Mouse (Mus musculus) hindbrain, embryonic 13.5 days (tissue): ENCODE data around the gene Pot1b. TPM values are rescaled to one million over a fixed set of nuclear protein-coding genes. Genes with fewer than 3 reads are reported as not detected.

ENCODE experiments used
- ATAC-seq: fragments of 200-750 bp; cut with Nextera tagmentation; 2 replicates; pipeline ENCODE4 v1.8.0; 2017; ENCODE audit warnings: moderate TSS enrichment; ENCODE audit not compliant: low FRiP score
- H3K27ac ChIP-seq: fragments of 300-500 bp; sonication (generic); 2 replicates; pipeline ENCODE4 v1.5.1; 2015; ENCODE audit warnings: inconsistent platforms, mild to moderate bottlenecking, moderate library complexity
- H3K27me3 ChIP-seq: fragments of 300-500 bp; sonication (generic); 2 replicates; pipeline ENCODE4 v1.6.1; 2015; ENCODE audit warnings: mild to moderate bottlenecking, inconsistent platforms
- H3K36me3 ChIP-seq: fragments of 300-500 bp; sonication (generic); 2 replicates; pipeline ENCODE4 v1.6.1; 2015; ENCODE audit warnings: mild to moderate bottlenecking, inconsistent platforms
- H3K4me1 ChIP-seq: fragments of 300-500 bp; sonication (generic); replicated peaks from 2 replicates; pipeline ENCODE4 v1.6.1; 2015; ENCODE audit warnings: inconsistent platforms
- H3K4me2 ChIP-seq: fragments of 300-500 bp; sonication (generic); 2 replicates; pipeline ENCODE4 v1.6.1; 2015; ENCODE audit warnings: inconsistent platforms, mild to moderate bottlenecking, moderate library complexity
- H3K4me3 ChIP-seq: fragments of 300-500 bp; sonication (generic); 2 replicates; pipeline ENCODE4 v1.5.1; 2015; ENCODE audit warnings: mild to moderate bottlenecking, inconsistent platforms
- H3K9ac ChIP-seq: fragments of 300-500 bp; sonication (generic); 2 replicates; pipeline ENCODE4 v1.6.1; 2015; ENCODE audit warnings: mild to moderate bottlenecking, inconsistent platforms
- H3K9me3 ChIP-seq: fragments of 300-500 bp; sonication (generic); 2 replicates; pipeline ENCODE4 v1.6.1; 2016; ENCODE audit warnings: inconsistent platforms
- WGBS: fragments of 180-500 bp; shearing (Covaris S2); methylation state at CpG from one replicate; pipeline ENCODE4 v1.1.7; 2015; 5-methylcytosine and 5-hydroxymethylcytosine counted together
- polyA plus RNA-seq: library from polyadenylated mRNA; unstranded; fragments of >200 nt; fragmentation: Nextera tagmentation; extraction: Ambion mirVana; gene quantifications from 2 replicates; pipeline ENCODE4 v1.2.1, GENCODE M21; 2015

Gene Pot1b
- 9.2 and 9.8 TPM in 2 replicates for polyA plus RNA-seq

GRCm38 (mm10) chr17:55711984-55712811 lies at the start of gene Pot1b:
Pot1b (minus strand) TSS chr17:55712628.
- Histone ChIP-seq H3K27me3 (no peaks in the 10 kb centered on the region), H3K27ac (peak within 1 kb of the TSS; percentile 55; the same call in 1 of the 2 replicates), H3K9me3 (no peaks in the 10 kb centered on the region), H3K4me3 (peak within 1 kb of the TSS; percentile 75), H3K36me3 (peaks cover 9% of the 10 kb centered on the region), H3K4me1 (no peaks in the 10 kb centered on the region), H3K4me2 (peak within 1 kb of the TSS; percentile 63), H3K9ac (peak within 1 kb of the TSS; percentile 71)
- under 1% methylated on average over 37 of the region's 37 CpGs for WGBS
- ATAC-seq = peak; percentile 98

- Histone ChIP-seq H3K36me3 (no peaks in the 10 kb centered on the region), H3K27ac (no peak overlapping the region), H3K27me3 (no peaks in the 10 kb centered on the region), H3K9me3 (no peaks in the 10 kb centered on the region), H3K4me3 (no peak overlapping the region), H3K4me2 (no peak overlapping the region), H3K4me1 (no peaks in the 10 kb centered on the region), H3K9ac (no peak overlapping the region)
- 78% methylated on average over 2 of the region's 2 CpGs for WGBS
- no peak for ATAC-seq
Measured at GRCm38 (mm10) chr17:55751170-55751569, 38.7 kb upstream of the Pot1b start.

GRCm38 (mm10) chr17:55749786-55750185 lies 37.4 kb upstream of the Pot1b start, which contains the start of gene Adgre4:
Adgre4 (plus strand) TSS chr17:55749984.
- Histone ChIP-seq H3K9ac (no peak within 1 kb of the TSS), H3K27me3 (no peaks in the 10 kb centered on the region), H3K4me2 (no peak within 1 kb of the TSS), H3K9me3 (no peaks in the 10 kb centered on the region), H3K4me3 (no peak within 1 kb of the TSS), H3K4me1 (no peaks in the 10 kb centered on the region), H3K27ac (no peak within 1 kb of the TSS), H3K36me3 (no peaks in the 10 kb centered on the region)
- ATAC-seq = no peak
- WGBS = 78% methylated on average over 2 of the region's 2 CpGs

GRCm38 (mm10) chr17:55736675-55737074 lies 24.2 kb upstream of the Pot1b start:
- ATAC-seq = no peak
- H3K27me3 ChIP-seq = no peaks in the 10 kb centered on the region
- H3K27ac ChIP-seq = no peak overlapping the region
- H3K4me1 ChIP-seq = no peaks in the 10 kb centered on the region
- WGBS = 88% methylated on average over 1 of the region's 1 CpGs
- H3K36me3 ChIP-seq = no peaks in the 10 kb centered on the region
- H3K4me2 ChIP-seq = no peak overlapping the region
- no peak overlapping the region for H3K4me3 ChIP-seq
- no peaks in the 10 kb centered on the region for H3K9me3 ChIP-seq
- H3K9ac ChIP-seq = no peak overlapping the region

- no peaks in the 10 kb centered on the region for H3K4me1 ChIP-seq
- no peak overlapping the region for H3K27ac ChIP-seq
- no peak overlapping the region for H3K9ac ChIP-seq
- no peaks in the 10 kb centered on the region for H3K36me3 ChIP-seq
- H3K9me3 ChIP-seq = no peaks in the 10 kb centered on the region
- no peak overlapping the region for H3K4me3 ChIP-seq
- WGBS = 85% methylated on average over 2 of the region's 2 CpGs
- H3K27me3 ChIP-seq = no peaks in the 10 kb centered on the region
- no peak overlapping the region for H3K4me2 ChIP-seq
- no peak for ATAC-seq
Measured at GRCm38 (mm10) chr17:55726193-55726592, 13.8 kb upstream of the Pot1b start.

- H3K27ac ChIP-seq = no peak overlapping the region
- H3K4me1 ChIP-seq = no peaks in the 10 kb centered on the region
- 84% methylated on average over 2 of the region's 2 CpGs for WGBS
- H3K27me3 ChIP-seq = no peaks in the 10 kb centered on the region
- H3K36me3 ChIP-seq = no peaks in the 10 kb centered on the region
- no peak overlapping the region for H3K4me2 ChIP-seq
- ATAC-seq = no peak
- no peak overlapping the region for H3K9ac ChIP-seq
- no peaks in the 10 kb centered on the region for H3K9me3 ChIP-seq
- no peak overlapping the region for H3K4me3 ChIP-seq
Measured at GRCm38 (mm10) chr17:55722250-55722649, 9.8 kb upstream of the Pot1b start.

- no peaks in the 10 kb centered on the region for H3K27me3 ChIP-seq
- no peaks in the 10 kb centered on the region for H3K4me1 ChIP-seq
- H3K36me3 ChIP-seq = no peaks in the 10 kb centered on the region
- H3K9me3 ChIP-seq = no peaks in the 10 kb centered on the region
- H3K4me2 ChIP-seq = no peak overlapping the region
- no peak overlapping the region for H3K27ac ChIP-seq
- no peak overlapping the region for H3K9ac ChIP-seq
- whole genome bisulfite sequencing = 78% methylated on average over 1 of the region's 1 CpGs
- ATAC-seq = no peak
- no peak overlapping the region for H3K4me3 ChIP-seq
Measured at GRCm38 (mm10) chr17:55721270-55721669, 8.8 kb upstream of the Pot1b start.

GRCm38 (mm10) chr17:55702865-55703264 lies 9.6 kb downstream of the Pot1b start:
- Histone ChIP-seq H3K4me3 (no peak overlapping the region), H3K4me1 (no peaks in the 10 kb centered on the region), H3K9me3 (no peaks in the 10 kb centered on the region), H3K27ac (no peak overlapping the region), H3K36me3 (peaks cover 22% of the 10 kb centered on the region), H3K9ac (no peak overlapping the region), H3K27me3 (no peaks in the 10 kb centered on the region), H3K4me2 (no peak overlapping the region)
- ATAC-seq = no peak
- 60% methylated on average over 5 of the region's 5 CpGs for WGBS

- Histone ChIP-seq H3K4me3 (no peak overlapping the region), H3K4me1 (no peaks in the 10 kb centered on the region), H3K36me3 (peaks cover 28% of the 10 kb centered on the region), H3K9me3 (no peaks in the 10 kb centered on the region), H3K27me3 (no peaks in the 10 kb centered on the region), H3K4me2 (no peak overlapping the region), H3K27ac (no peak overlapping the region), H3K9ac (no peak overlapping the region)
- 63% methylated on average over 3 of the region's 3 CpGs for WGBS
- ATAC-seq = peak; percentile 69
Measured at GRCm38 (mm10) chr17:55702161-55702820, 10.1 kb downstream of the Pot1b start.

GRCm38 (mm10) chr17:55699388-55699787 lies 13.0 kb downstream of the Pot1b start:
- Histone ChIP-seq H3K36me3 (peaks cover 26% of the 10 kb centered on the region), H3K4me2 (no peak overlapping the region), H3K9me3 (no peaks in the 10 kb centered on the region), H3K4me3 (no peak overlapping the region), H3K4me1 (no peaks in the 10 kb centered on the region), H3K27ac (no peak overlapping the region), H3K27me3 (no peaks in the 10 kb centered on the region), H3K9ac (no peak overlapping the region)
- 96% methylated on average over 2 of the region's 2 CpGs for WGBS
- ATAC-seq = no peak

- no peaks in the 10 kb centered on the region for H3K4me1 ChIP-seq
- no peaks in the 10 kb centered on the region for H3K27me3 ChIP-seq
- no peak overlapping the region for H3K4me3 ChIP-seq
- H3K4me2 ChIP-seq = no peak overlapping the region
- peaks cover 43% of the 10 kb centered on the region for H3K36me3 ChIP-seq
- no peak overlapping the region for H3K9ac ChIP-seq
- no peak for ATAC-seq
- 87% methylated on average over 2 of the region's 2 CpGs for WGBS
- no peak overlapping the region for H3K27ac ChIP-seq
- H3K9me3 ChIP-seq = no peaks in the 10 kb centered on the region
Measured at GRCm38 (mm10) chr17:55661099-55661498, 51.3 kb downstream of the Pot1b start.

- Histone ChIP-seq H3K9ac (no peak within 1 kb of the TSS), H3K27ac (no peak within 1 kb of the TSS), H3K9me3 (no peaks in the 10 kb centered on the region), H3K4me2 (no peak within 1 kb of the TSS), H3K4me3 (no peak within 1 kb of the TSS), H3K27me3 (no peaks in the 10 kb centered on the region), H3K36me3 (no peaks in the 10 kb centered on the region), H3K4me1 (no peaks in the 10 kb centered on the region)
- 93% methylated on average over 3 of the region's 3 CpGs for WGBS
- ATAC-seq = no peak
Measured at GRCm38 (mm10) chr17:55625092-55625491, 87.3 kb downstream of the Pot1b start, which contains the start of gene Vmn2r118. Vmn2r118 (minus strand) TSS chr17:55625192.
